Mouse (Mus musculus) megakaryocyte, embryonic 14.5 days (primary cell): ENCODE measurements around the gene Gramd1b.

Source experiments
- FLI1 ChIP-seq: IDR thresholded peaks from 2 replicates; pipeline ENCODE4 v1.6.1; 2012; ENCODE audit warnings: low read length, inconsistent platforms, mixed read lengths
- GATA1 ChIP-seq: IDR thresholded peaks from 3 replicates; pipeline ENCODE4 v1.6.1; 2012; ENCODE audit warnings: mixed read lengths, low read length, inconsistent platforms, borderline replicate concordance

- TF ChIP-seq GATA1 (no peak), FLI1 (no peak)
Measured at GRCm38 (mm10) chr9:40408415-40408814, 122.8 kb downstream of the Gramd1b start.
